Mouse (Mus musculus): Measurements from ENCODE around the gene Slc5a12. TPM values are rescaled to one million over a fixed set of nuclear protein-coding genes. Genes with fewer than 3 reads are reported as not detected.

The Slc5a12 gene
- total and polyA plus RNA-seq, 3 experiments, result not detected

- Histone ChIP-seq H3K9ac (ENCODE audit: control insufficient read depth, low read depth, low read length, poor library complexity, severe bottlenecking) (no peak overlapping the region), H3K36me3 (ENCODE audit: control insufficient read depth in 1 of 2, insufficient read depth in 2 of 2, low read length in 2 of 2) (no peaks in the 10 kb centered on the region), H3K27me3 (ENCODE audit: control insufficient read depth in 1 of 2, insufficient read depth in 2 of 2, low read length in 2 of 2) (no peaks in the 10 kb centered on the region), H3K79me2 (ENCODE audit: control insufficient read depth, insufficient read depth, low read length, poor library complexity) (no peaks in the 10 kb centered on the region), H3K4me1 (ENCODE audit: control insufficient read depth in 1 of 2, insufficient read depth in 2 of 2, low read length in 2 of 2) (no peaks in the 10 kb centered on the region), H3K9me3 (replicated peaks; ENCODE audit: insufficient read depth, low read length) (no peaks in the 10 kb centered on the region), H3K4me3 (ENCODE audit: control insufficient read depth in 1 of 2, insufficient read depth in 1 of 2, low read depth in 2 of 2, low read length in 2 of 2) (no peak overlapping the region), H3K27ac (ENCODE audit: control insufficient read depth, low read depth, low read length) (no peak overlapping the region)
- TF ChIP-seq NELFE (IDR thresholded peaks at IDR 0.05; ENCODE audit: low read depth, low read length), result no peak
- no peak for TF ChIP-seq MAZ (IDR thresholded peaks at IDR 0.05; ENCODE audit: low read depth, low read length)
- no peak for TF ChIP-seq USF2 (IDR thresholded peaks at IDR 0.05; ENCODE audit: borderline replicate concordance in 1 of 2, insufficient read depth in 1 of 2, low read depth in 1 of 2, low read length in 2 of 2)
- no peak for TF ChIP-seq ELF1 (IDR thresholded peaks at IDR 0.05; ENCODE audit: low read depth, low read length)
- no peak for TF ChIP-seq KAT2A (conservative IDR thresholded peaks at IDR 0.05; ENCODE audit: low read depth, low read length)
- no peak for DNase-seq (ENCODE audit: low read depth, low spot score)
Observed at GRCm38 (mm10) chr2:110671071-110671624, 74.0 kb downstream of the Slc5a12 start.

Other genes starting within 250 kb of the Slc5a12 start
- gene Fibin, start 234.1 kb upstream of the Slc5a12 start, total RNA-seq (2012; rRNA removed), result not detected in 2 replicates
- gene Fibin, start 234.1 kb upstream of the Slc5a12 start, polyA plus RNA-seq (2012; ENCODE audit: insufficient read depth in 1 of 2, insufficient read length in 2 of 2, low read depth in 1 of 2, low replicate concordance in 2 of 2, missing spikeins in 1 of 2), result not detected
- gene Muc15, start 124.0 kb downstream of the Slc5a12 start, total RNA-seq (2012; rRNA removed), result not detected in 2 replicates
- not detected for gene Muc15, start 124.0 kb downstream of the Slc5a12 start, polyA plus RNA-seq (2012; ENCODE audit: insufficient read depth in 1 of 2, insufficient read length in 2 of 2, low read depth in 1 of 2, low replicate concordance in 2 of 2, missing spikeins in 1 of 2)

Measured in MEL (cell line).